Mouse (Mus musculus) lung, embryonic 14.5 days (tissue): Measurements from ENCODE around the gene Wnt1. TPM values are rescaled to one million over a fixed set of nuclear protein-coding genes. Genes with fewer than 3 reads are reported as not detected.

Experiments
- ATAC-seq: fragments of 200-750 bp; cut with Nextera tagmentation; 2 replicates; pipeline ENCODE4 v1.8.0; 2017; ENCODE audit warnings: mild to moderate bottlenecking, moderate TSS enrichment, moderate library complexity; ENCODE audit not compliant: insufficient read depth
- DNase-seq: peaks from one replicate; pipeline ENCODE4 v3.0.0-alpha.2; 2015
- H3K27ac ChIP-seq: fragments of 300-500 bp; sonication (generic); 2 replicates; pipeline ENCODE4 v1.5.1; 2014; ENCODE audit warnings: low read depth, mild to moderate bottlenecking, moderate library complexity
- H3K27me3 ChIP-seq: fragments of 300-500 bp; sonication (generic); 2 replicates; pipeline ENCODE4 v1.6.1; 2014; ENCODE audit warnings: low read length, control low read depth; ENCODE audit not compliant: insufficient read depth
- H3K36me3 ChIP-seq: fragments of 300-500 bp; sonication (generic); 2 replicates; pipeline ENCODE4 v1.6.1; 2014; ENCODE audit warnings: control low read depth; ENCODE audit not compliant: insufficient read depth
- H3K4me1 ChIP-seq: fragments of 300-500 bp; sonication (generic); 2 replicates; pipeline ENCODE4 v1.6.1; 2014; ENCODE audit warnings: antibody characterized with exemption, control low read depth; ENCODE audit not compliant: insufficient read depth
- H3K4me2 ChIP-seq: fragments of 300-500 bp; sonication (generic); 2 replicates; pipeline ENCODE4 v1.6.1; 2014; ENCODE audit warnings: mild to moderate bottlenecking
- H3K4me3 ChIP-seq: fragments of 300-500 bp; sonication (generic); 2 replicates; pipeline ENCODE4 v1.5.1; 2014; ENCODE audit warnings: low read depth, low read length
- H3K9ac ChIP-seq: fragments of 300-500 bp; sonication (generic); 2 replicates; pipeline ENCODE4 v1.6.1; 2014
- H3K9me3 ChIP-seq: fragments of 300-500 bp; sonication (generic); 2 replicates; pipeline ENCODE4 v1.6.1; 2016; ENCODE audit warnings: low read depth, low read length, control low read depth
- CTCF ChIP-seq: IDR thresholded peaks from 2 replicates; pipeline ENCODE4 v1.5.1; 2016; ENCODE audit warnings: antibody characterized with exemption, low read depth
- whole genome bisulfite sequencing: fragments of 180-500 bp; shearing (Covaris S2); extraction: QIAGEN DNeasy Blood & Tissue Kit; methylation state at CpG from one replicate; pipeline ENCODE4 v1.1.7; 2014; 5-methylcytosine and 5-hydroxymethylcytosine counted together
- polyA plus RNA-seq: library from polyadenylated mRNA; unstranded; fragments of >200 nt; fragmentation: Nextera tagmentation; extraction: Ambion mirVana; gene quantifications from 2 replicates; pipeline ENCODE4 v1.2.1, GENCODE M21; 2014

The Wnt1 gene
- polyA plus RNA-seq, 1 experiment from 2014 or later: not detected

DNA sequence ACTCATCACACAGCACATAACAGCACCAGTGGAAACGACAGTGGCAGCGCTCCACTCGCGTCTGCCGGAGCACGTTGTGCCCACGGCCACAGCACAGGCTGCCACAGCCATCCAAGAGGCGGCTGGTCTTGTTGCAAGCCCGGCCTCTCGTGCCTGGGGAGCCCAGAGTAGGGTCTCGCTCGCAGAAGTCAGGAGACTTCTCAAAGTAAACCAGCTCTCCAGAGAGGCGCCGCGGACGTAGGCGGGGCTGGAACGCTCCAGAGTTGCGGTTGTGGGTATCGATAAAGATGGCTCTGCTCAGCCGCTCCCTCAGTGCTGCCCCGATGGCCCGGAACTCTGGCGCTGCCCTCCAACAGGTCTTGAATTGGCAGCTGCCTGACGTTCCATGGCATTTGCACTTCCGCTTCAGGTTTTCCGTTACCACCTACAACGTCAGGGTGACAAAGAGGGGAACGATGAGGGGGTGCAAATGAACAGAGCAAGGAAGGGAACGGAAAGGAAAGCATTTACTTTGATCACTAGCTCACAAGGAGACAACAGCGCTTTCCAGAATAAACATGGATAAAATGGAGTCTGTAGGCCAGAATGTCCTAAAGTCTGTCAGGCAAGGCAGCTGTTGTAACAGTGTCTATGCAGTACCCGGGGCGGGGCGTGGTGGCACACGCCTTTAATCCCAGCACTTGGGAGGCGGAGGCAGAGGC lies 17.0 kb upstream of the Wnt1 start:
- peaks cover 67% of the 10 kb centered on the region for H3K27me3 ChIP-seq
- DNase-seq: no peak
- H3K9ac ChIP-seq: peak overlapping the region; percentile 35; the same call in 1 of the 2 replicates
- peak overlapping the region; percentile 30 for H3K4me3 ChIP-seq
- H3K4me2 ChIP-seq: peak overlapping the region; percentile 64
- no peaks in the 10 kb centered on the region for H3K9me3 ChIP-seq
- ATAC-seq: no peak
- no peaks in the 10 kb centered on the region for H3K36me3 ChIP-seq
- 2% methylated on average over 36 of the region's 36 CpGs for WGBS
- peaks cover 3% of the 10 kb centered on the region; the same call in 1 of the 2 replicates for H3K4me1 ChIP-seq
- H3K27ac ChIP-seq: no peak overlapping the region
- TF ChIP-seq CTCF: no peak

DNA sequence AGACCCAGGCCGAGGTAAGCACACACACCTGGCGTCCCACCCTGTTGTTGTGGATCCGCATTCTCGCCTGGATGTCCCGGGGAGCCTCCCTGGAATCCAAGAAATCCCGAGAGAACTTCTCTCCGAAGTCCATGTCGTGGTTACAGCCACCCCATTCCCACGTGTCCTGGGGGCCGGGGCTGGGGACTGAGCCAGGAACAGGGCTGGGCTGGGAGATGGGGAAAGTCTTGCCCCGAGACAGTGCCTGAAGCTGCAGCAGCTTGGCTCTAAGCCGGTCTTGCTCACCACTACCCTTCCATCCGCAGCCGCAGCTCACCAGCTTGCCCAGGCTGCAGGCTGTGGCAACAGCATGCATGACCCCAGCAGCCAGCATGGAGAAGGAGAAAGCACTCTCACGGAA lies 15.6 kb upstream of the Wnt1 start:
- no peak overlapping the region for H3K4me3 ChIP-seq
- DNase-seq (no peak), ATAC-seq (no peak)
- H3K27ac ChIP-seq: no peak overlapping the region
- no peaks in the 10 kb centered on the region for H3K36me3 ChIP-seq
- WGBS: 17% methylated on average over 15 of the region's 15 CpGs
- H3K4me2 ChIP-seq: no peak overlapping the region
- no peak overlapping the region for H3K9ac ChIP-seq
- H3K9me3 ChIP-seq: no peaks in the 10 kb centered on the region
- H3K27me3 ChIP-seq: peaks cover 81% of the 10 kb centered on the region
- H3K4me1 ChIP-seq: peaks cover 3% of the 10 kb centered on the region; the same call in 1 of the 2 replicates
- TF ChIP-seq CTCF: no peak

DNA sequence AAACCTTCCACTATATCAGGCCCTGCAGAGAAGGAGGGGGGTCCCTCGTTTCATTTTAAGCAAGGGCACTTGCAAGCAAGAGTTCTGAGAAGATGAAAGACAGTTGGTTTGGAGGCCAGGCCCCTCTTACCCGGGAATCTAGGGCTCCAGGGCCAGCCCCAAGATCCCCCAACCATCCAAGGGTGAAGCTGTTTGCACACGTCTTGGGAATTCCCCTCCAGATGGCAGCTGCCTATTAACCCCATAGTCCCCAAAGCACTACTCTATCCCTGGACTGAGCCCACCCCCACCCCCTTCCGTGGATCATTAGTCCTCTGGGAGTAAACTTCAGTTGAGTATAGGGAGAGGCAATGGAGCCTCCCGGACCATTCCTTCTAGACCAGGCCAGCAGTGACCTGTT lies 14.1 kb upstream of the Wnt1 start:
- no peak for ATAC-seq
- Histone ChIP-seq H3K4me3 (no peak overlapping the region), H3K27ac (no peak overlapping the region)

DNA sequence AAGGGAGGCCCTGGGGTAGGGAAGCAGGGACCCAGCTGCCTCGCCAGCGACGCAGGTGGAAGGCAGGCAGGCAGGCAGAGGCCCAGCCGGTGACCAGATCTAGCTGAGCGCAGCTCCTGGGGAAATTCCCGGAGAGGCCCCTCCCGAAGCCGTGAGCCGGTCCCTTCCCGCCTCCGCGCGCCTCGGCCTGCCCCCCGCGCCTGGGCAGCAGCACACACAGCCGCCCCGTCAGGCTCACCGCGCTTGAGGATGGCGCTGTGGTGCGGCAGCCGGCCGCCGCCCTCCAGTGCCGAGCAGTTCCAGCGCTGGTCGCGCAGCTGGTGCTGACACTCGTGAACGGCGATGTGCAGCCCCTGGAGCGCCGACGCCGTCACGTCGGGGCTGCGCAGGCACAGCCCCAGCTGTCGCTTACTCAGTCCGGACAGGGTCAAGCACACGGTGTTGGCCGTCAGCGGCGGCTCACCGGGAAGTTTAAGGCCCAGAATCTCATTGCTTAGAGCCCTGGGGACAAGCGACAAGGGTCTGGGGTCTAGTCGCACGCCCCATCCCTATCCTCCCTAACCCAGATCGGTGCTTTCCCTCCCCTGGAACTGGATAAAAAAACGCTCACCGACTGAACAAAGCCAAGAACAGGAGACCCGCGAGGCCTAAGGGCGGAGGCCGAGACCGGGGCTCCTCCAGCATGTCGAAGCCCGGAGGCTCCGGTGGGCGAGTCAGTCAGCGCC lies 13.2 kb upstream of the Wnt1 start:
- Histone ChIP-seq H3K4me1 (peaks cover 3% of the 10 kb centered on the region; the same call in 1 of the 2 replicates), H3K36me3 (no peaks in the 10 kb centered on the region), H3K27ac (no peak overlapping the region), H3K27me3 (peaks cover 100% of the 10 kb centered on the region), H3K9ac (peak overlapping the region; percentile 21; the same call in 1 of the 2 replicates), H3K9me3 (no peaks in the 10 kb centered on the region), H3K4me2 (peak overlapping the region; percentile 44), H3K4me3 (peak overlapping the region; percentile 21)
- under 1% methylated on average over 62 of the region's 62 CpGs for WGBS
- ATAC-seq (peak; percentile 43), DNase-seq (peak; percentile 60)
- TF ChIP-seq CTCF: no peak

More for the DNA sequence above, 14.1 kb upstream of the Wnt1 start:
- TF ChIP-seq CTCF: no peak
- DNase-seq: no peak
- no peaks in the 10 kb centered on the region for H3K36me3 ChIP-seq
- H3K9me3 ChIP-seq: no peaks in the 10 kb centered on the region
- under 1% methylated on average over 5 of the region's 5 CpGs for WGBS
- peaks cover 3% of the 10 kb centered on the region; the same call in 1 of the 2 replicates for H3K4me1 ChIP-seq
- H3K27me3 ChIP-seq: peaks cover 96% of the 10 kb centered on the region
- H3K4me2 ChIP-seq: no peak overlapping the region
- no peak overlapping the region for H3K9ac ChIP-seq

DNA sequence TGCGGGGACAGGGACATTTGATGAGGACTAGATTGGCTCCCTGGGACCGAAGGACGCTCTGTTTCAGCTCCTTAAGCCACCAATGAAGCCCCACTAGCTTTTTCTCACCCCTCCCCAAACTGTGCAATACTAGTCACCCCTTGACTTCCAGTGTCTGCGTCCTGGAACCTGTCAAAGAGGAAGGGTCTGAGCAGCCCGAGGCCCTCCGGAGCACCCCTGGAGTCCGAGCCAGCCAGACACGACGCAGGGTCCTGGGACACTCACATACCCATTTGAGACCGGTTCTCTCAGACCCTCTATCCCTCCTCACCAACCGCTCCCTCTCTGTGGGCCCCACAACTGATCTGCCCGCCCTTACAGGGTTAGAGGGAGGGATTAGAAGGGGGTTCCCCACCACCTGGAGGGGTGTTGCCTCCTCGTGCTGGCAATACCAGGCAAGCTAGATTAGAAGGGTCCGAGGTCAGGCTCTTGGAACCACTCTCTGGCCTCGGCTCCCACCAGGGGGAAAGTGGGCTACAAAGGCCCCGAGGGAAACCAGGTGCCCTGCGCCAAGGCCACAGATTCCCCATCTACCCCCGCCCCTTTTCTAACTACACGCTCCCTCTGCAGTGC lies 12.5 kb upstream of the Wnt1 start:
- DNase-seq: no peak
- Histone ChIP-seq H3K9ac (no peak overlapping the region), H3K27me3 (peaks cover 99% of the 10 kb centered on the region), H3K4me1 (peaks cover 3% of the 10 kb centered on the region; the same call in 1 of the 2 replicates), H3K9me3 (no peaks in the 10 kb centered on the region), H3K4me3 (peak overlapping the region; percentile 24; the same call in 1 of the 2 replicates), H3K27ac (no peak overlapping the region), H3K4me2 (peak overlapping the region; percentile 44), H3K36me3 (no peaks in the 10 kb centered on the region)
- TF ChIP-seq CTCF: no peak
- ATAC-seq: no peak
- WGBS: 3% methylated on average over 19 of the region's 19 CpGs

DNA sequence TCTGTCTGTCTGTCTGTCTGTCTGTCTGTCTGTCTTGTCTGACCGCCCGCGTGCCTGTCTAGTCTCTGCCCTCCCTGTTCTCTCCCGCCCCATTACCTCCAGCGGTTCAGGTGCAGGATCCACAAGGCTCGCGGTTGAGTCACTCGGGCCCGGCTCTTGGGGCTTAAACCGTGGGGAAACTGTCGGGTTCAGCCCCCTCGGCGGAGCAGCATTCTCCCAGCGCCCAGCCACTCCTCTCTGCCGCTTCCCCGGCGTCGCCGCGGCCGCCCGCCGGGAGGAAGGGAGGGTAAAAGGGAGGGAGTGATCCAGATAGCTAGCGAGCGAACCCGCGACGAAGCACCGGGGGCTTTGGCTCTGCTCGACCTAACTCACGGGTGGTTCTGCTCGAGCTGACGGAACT lies 11.9 kb upstream of the Wnt1 start, which contains the start of gene Wnt10b:
Wnt10b (minus strand) TSS at position 389 of the 400 bp plus-strand sequence.
- WGBS: 0% methylated on average over 27 of the region's 33 CpGs
- no peak for DNase-seq
- no peak within 1 kb of the TSS for H3K9ac ChIP-seq

More for the DNA sequence above, 11.9 kb upstream of the Wnt1 start, which contains the start of gene Wnt10b:
- no peak for TF ChIP-seq CTCF
- Histone ChIP-seq H3K27me3 (peaks cover 92% of the 10 kb centered on the region), H3K4me3 (peak within 1 kb of the TSS; percentile 24), H3K36me3 (no peaks in the 10 kb centered on the region), H3K4me2 (peak within 1 kb of the TSS; percentile 50), H3K27ac (no peak within 1 kb of the TSS), H3K9me3 (no peaks in the 10 kb centered on the region), H3K4me1 (no peaks in the 10 kb centered on the region)
- ATAC-seq: no peak
